Mouse (Mus musculus) heart, postnatal 36 days (tissue): ENCODE data around the gene Lonp2. TPM values are rescaled to one million over a fixed set of nuclear protein-coding genes. Genes with fewer than 3 reads are reported as not detected.

ENCODE experiments used
- microRNA-seq, 2 experiments: library from miRNA; unstranded; fragments of <30 nt; microRNA quantifications; one replicate each; pipeline ENCODE4 v1.2.0; 2021; ENCODE audit warnings: borderline number of aligned reads in 2 of 2
- total RNA-seq, 2 experiments: library from RNA; stranded (reverse); gene quantifications; 2 replicates each; pipeline ENCODE4 v1.2.3; 2021

Lonp2 gene
- total RNA-seq, 2 experiments from 2014 or later, result 73.4 to 77.8 TPM

Small RNA genes within 50 kb of the gene (microRNA-seq; reads per million reads assigned to microRNA genes)
- gene Gm44348, result 0 reads per million in 2 experiments

Other genes starting within 250 kb of the Lonp2 start
- gene Abcc12, start 43.4 kb upstream of the Lonp2 start, total RNA-seq, result not detected
- 1 to 10 TPM; 3.5 to 3.8 TPM for gene Gm10638, start 121.7 kb downstream of the Lonp2 start, total RNA-seq
- gene Siah1a, start 121.9 kb downstream of the Lonp2 start, total RNA-seq, result 10 to 100 TPM; 16.1 to 17.7 TPM